Mouse (Mus musculus) MEL (cell line): ENCODE data around the gene Prkce. TPM values are rescaled to one million over a fixed set of nuclear protein-coding genes. Genes with fewer than 3 reads are reported as not detected.

Experiments used
- DNase-seq: peaks from one replicate; pipeline ENCODE4 v3.0.0; 2011; ENCODE audit warnings: low read depth, low spot score
- H3K27ac ChIP-seq: 2 replicates; pipeline ENCODE4 v1.5.1; 2012; ENCODE audit warnings: low read depth, mild to moderate bottlenecking, control low read depth, low read length, moderate library complexity; ENCODE audit not compliant: control insufficient read depth
- H3K27me3 ChIP-seq, 2 experiments: fragments of 150-350 bp in 1 of 2; sonication (generic) in 1 of 2; 2 replicates each; pipeline ENCODE4 v1.6.1; 2012; ENCODE audit warnings: low read length in 2 of 2, mild to moderate bottlenecking in 2 of 2, improper control_type of control experiment in 1 of 2, moderate library complexity in 1 of 2; ENCODE audit not compliant: insufficient read depth in 2 of 2, control insufficient read depth in 1 of 2
- H3K36me3 ChIP-seq, 2 experiments: 2 replicates each; pipeline ENCODE4 v1.6.1; 2012 to 2014; ENCODE audit warnings: low read length in 2 of 2, improper control_type of control experiment in 1 of 2, inconsistent platforms in 1 of 2, mild to moderate bottlenecking in 1 of 2; ENCODE audit not compliant: insufficient read depth in 2 of 2, control insufficient read depth in 1 of 2
- H3K4me1 ChIP-seq, 2 experiments: fragments of 150-350 bp in 1 of 2; sonication (generic) in 1 of 2; 2 replicates each; pipeline ENCODE4 v1.6.1; 2012; ENCODE audit warnings: low read length in 2 of 2, improper control_type of control experiment in 1 of 2, mild to moderate bottlenecking in 1 of 2; ENCODE audit not compliant: insufficient read depth in 2 of 2, control insufficient read depth in 1 of 2
- H3K4me3 ChIP-seq, 2 experiments: fragments of 150-350 bp in 1 of 2; sonication (generic) in 1 of 2; 2 replicates each; pipeline ENCODE4 v1.5.1; 2012; ENCODE audit warnings: low read depth in 2 of 2, low read length in 2 of 2, mild to moderate bottlenecking in 2 of 2, moderate library complexity in 2 of 2, control low read depth in 1 of 2, improper control_type of control experiment in 1 of 2; ENCODE audit not compliant: control insufficient read depth in 1 of 2, insufficient read depth in 1 of 2
- H3K79me2 ChIP-seq: 2 replicates; pipeline ENCODE4 v1.6.1; 2012; ENCODE audit warnings: mild to moderate bottlenecking, low read length, moderate library complexity; ENCODE audit not compliant: control insufficient read depth, poor library complexity, insufficient read depth
- H3K9ac ChIP-seq: 2 replicates; pipeline ENCODE4 v1.6.1; 2012; ENCODE audit warnings: low read depth, mild to moderate bottlenecking, control low read depth, low read length, moderate library complexity; ENCODE audit not compliant: control insufficient read depth, poor library complexity, severe bottlenecking
- H3K9me3 ChIP-seq: fragments of 150-350 bp; sonication (generic); replicated peaks from 2 replicates; pipeline ENCODE4 v1.6.1; 2012; ENCODE audit warnings: mild to moderate bottlenecking, low read length, improper control_type of control experiment, moderate library complexity; ENCODE audit not compliant: insufficient read depth
- BHLHE40 ChIP-seq: IDR thresholded peaks from 2 replicates; pipeline ENCODE4 v1.6.1; 2012; ENCODE audit warnings: low read depth, mild to moderate bottlenecking, inconsistent platforms, low read length, improper control_type of control experiment, borderline replicate concordance
- CHD2 ChIP-seq: IDR thresholded peaks from 2 replicates; pipeline ENCODE4 v1.6.1; 2011; ENCODE audit warnings: low read length, improper control_type of control experiment
- CTCF ChIP-seq, 3 experiments: IDR thresholded peaks in 2 of 3; conservative IDR thresholded peaks in 1 of 3; 2 replicates each; pipeline ENCODE4 v1.5.1; 2011 to 2012; ENCODE audit warnings: low read length in 3 of 3, low read depth in 2 of 3, mild to moderate bottlenecking in 2 of 3, improper control_type of control experiment in 1 of 3, inconsistent platforms in 1 of 3, mixed read lengths in 1 of 3, moderate library complexity in 1 of 3; ENCODE audit not compliant: control insufficient read depth in 1 of 3, insufficient read depth in 1 of 3, poor library complexity in 1 of 3, severe bottlenecking in 1 of 3
- ELF1 ChIP-seq: IDR thresholded peaks from 2 replicates; pipeline ENCODE4 v1.6.1; 2014; ENCODE audit warnings: low read depth, mild to moderate bottlenecking, inconsistent platforms, low read length, improper control_type of control experiment, moderate library complexity
- EP300 ChIP-seq, 2 experiments: IDR thresholded peaks; 2 replicates each; pipeline ENCODE4 v1.6.1; 2011; ENCODE audit warnings: improper control_type of control experiment in 2 of 2, low read length in 2 of 2, low read depth in 1 of 2, mild to moderate bottlenecking in 1 of 2
- ETS1 ChIP-seq: IDR thresholded peaks from 2 replicates; pipeline ENCODE4 v1.6.1; 2012; ENCODE audit warnings: low read depth, mild to moderate bottlenecking, inconsistent platforms, low read length, improper control_type of control experiment, moderate library complexity
- GABPA ChIP-seq: IDR thresholded peaks from 2 replicates; pipeline ENCODE4 v1.6.1; 2012; ENCODE audit warnings: low read depth, mild to moderate bottlenecking, inconsistent platforms, low read length, improper control_type of control experiment, moderate library complexity
- GATA1 ChIP-seq: IDR thresholded peaks from 2 replicates; pipeline ENCODE4 v1.6.1; 2011; ENCODE audit warnings: low read depth, low read length, improper control_type of control experiment
- HCFC1 ChIP-seq: IDR thresholded peaks from 2 replicates; pipeline ENCODE4 v1.6.1; 2012; ENCODE audit warnings: low read depth, mild to moderate bottlenecking, inconsistent platforms, low read length, improper control_type of control experiment, moderate library complexity
- JUND ChIP-seq: IDR thresholded peaks from 2 replicates; pipeline ENCODE4 v1.6.1; 2011; ENCODE audit warnings: low read depth, mild to moderate bottlenecking, improper control_type of control experiment, low read length
- MAFK ChIP-seq: IDR thresholded peaks from 2 replicates; pipeline ENCODE4 v1.6.1; 2011; ENCODE audit warnings: low read depth, mild to moderate bottlenecking, low read length, improper control_type of control experiment, borderline replicate concordance
- MAZ ChIP-seq: IDR thresholded peaks from 2 replicates; pipeline ENCODE4 v1.6.1; 2012; ENCODE audit warnings: low read depth, mild to moderate bottlenecking, inconsistent platforms, low read length, improper control_type of control experiment
- MEF2A ChIP-seq: IDR thresholded peaks from 2 replicates; pipeline ENCODE4 v1.6.1; 2014; ENCODE audit warnings: low read depth, mild to moderate bottlenecking, inconsistent platforms, low read length, improper control_type of control experiment; ENCODE audit not compliant: poor library complexity, insufficient replicate concordance, severe bottlenecking; ENCODE audit errors: extremely low read depth
- MXI1 ChIP-seq: IDR thresholded peaks from 2 replicates; pipeline ENCODE4 v1.6.1; 2011; ENCODE audit warnings: mild to moderate bottlenecking, low read depth, low read length, improper control_type of control experiment
- POLR2A ChIP-seq, 2 experiments: IDR thresholded peaks; 2 replicates each; pipeline ENCODE4 v1.6.1; 2011 to 2012; ENCODE audit warnings: low read length in 2 of 2, mild to moderate bottlenecking in 2 of 2, control low read depth in 1 of 2, improper control_type of control experiment in 1 of 2, low read depth in 1 of 2, moderate library complexity in 1 of 2; ENCODE audit not compliant: control insufficient read depth in 1 of 2, insufficient read depth in 1 of 2, poor library complexity in 1 of 2
- POLR2AphosphoS2 ChIP-seq: IDR thresholded peaks from 2 replicates; pipeline ENCODE4 v1.6.1; 2011; ENCODE audit warnings: low read length, improper control_type of control experiment
- RAD21 ChIP-seq: IDR thresholded peaks from 2 replicates; pipeline ENCODE4 v1.6.1; 2011; ENCODE audit warnings: mild to moderate bottlenecking, low read depth, low read length, improper control_type of control experiment
- SIN3A ChIP-seq: IDR thresholded peaks from 2 replicates; pipeline ENCODE4 v1.6.1; 2012; ENCODE audit warnings: low read length, improper control_type of control experiment, inconsistent platforms
- TAL1 ChIP-seq: IDR thresholded peaks from 2 replicates; pipeline ENCODE4 v1.6.1; 2012; ENCODE audit warnings: mild to moderate bottlenecking, inconsistent platforms, low read length, moderate library complexity, mixed read lengths
- TCF12 ChIP-seq: IDR thresholded peaks from 2 replicates; pipeline ENCODE4 v1.6.1; 2014; ENCODE audit warnings: low read depth, mild to moderate bottlenecking, inconsistent platforms, low read length, improper control_type of control experiment, moderate library complexity
- UBTF ChIP-seq: IDR thresholded peaks from 2 replicates; pipeline ENCODE4 v1.6.1; 2012; ENCODE audit warnings: low read depth, mild to moderate bottlenecking, inconsistent platforms, low read length, improper control_type of control experiment, moderate library complexity, borderline replicate concordance; ENCODE audit not compliant: insufficient read depth
- USF1 ChIP-seq: IDR thresholded peaks from 2 replicates; pipeline ENCODE4 v1.6.1; 2014; ENCODE audit warnings: low read depth, mild to moderate bottlenecking, inconsistent platforms, low read length, improper control_type of control experiment, moderate library complexity
- USF2 ChIP-seq, 2 experiments: IDR thresholded peaks; 2 replicates each; pipeline ENCODE4 v1.6.1; 2011 to 2012; ENCODE audit warnings: improper control_type of control experiment in 2 of 2, low read length in 2 of 2, borderline replicate concordance in 1 of 2, inconsistent platforms in 1 of 2, low read depth in 1 of 2, mild to moderate bottlenecking in 1 of 2; ENCODE audit not compliant: insufficient read depth in 1 of 2
- ZC3H11A ChIP-seq: IDR thresholded peaks from 2 replicates; pipeline ENCODE4 v1.6.1; 2012; ENCODE audit warnings: low read depth, mild to moderate bottlenecking, inconsistent platforms, low read length, improper control_type of control experiment
- ZMIZ1 ChIP-seq: IDR thresholded peaks from 2 replicates; pipeline ENCODE4 v1.6.1; 2012; ENCODE audit warnings: low read depth, mild to moderate bottlenecking, inconsistent platforms, low read length, improper control_type of control experiment, moderate library complexity
- polyA plus RNA-seq, 2 experiments: library from polyadenylated mRNA; stranded (reverse) in 1 of 2; unstranded in 1 of 2; fragments of >175 nt in 1 of 2; fragments of >200 nt in 1 of 2; gene quantifications; 2 replicates each; pipeline versions ENCODE4 v1.2.1 to v1.2.4; 2012; ENCODE audit warnings: low replicate concordance in 2 of 2, low read depth in 1 of 2; ENCODE audit not compliant: insufficient read length in 2 of 2, insufficient read depth in 1 of 2, missing spikeins in 1 of 2
- total RNA-seq: library from RNA; depleted of rRNA; stranded (reverse); fragments of 300-350 nt; gene quantifications from 2 replicates; pipeline ENCODE4 v1.2.3, GENCODE M21; 2012

Gene Prkce
- total and polyA plus RNA-seq, 3 experiments, result 3.0 to 5.3 TPM; not detected in 1

DNA sequence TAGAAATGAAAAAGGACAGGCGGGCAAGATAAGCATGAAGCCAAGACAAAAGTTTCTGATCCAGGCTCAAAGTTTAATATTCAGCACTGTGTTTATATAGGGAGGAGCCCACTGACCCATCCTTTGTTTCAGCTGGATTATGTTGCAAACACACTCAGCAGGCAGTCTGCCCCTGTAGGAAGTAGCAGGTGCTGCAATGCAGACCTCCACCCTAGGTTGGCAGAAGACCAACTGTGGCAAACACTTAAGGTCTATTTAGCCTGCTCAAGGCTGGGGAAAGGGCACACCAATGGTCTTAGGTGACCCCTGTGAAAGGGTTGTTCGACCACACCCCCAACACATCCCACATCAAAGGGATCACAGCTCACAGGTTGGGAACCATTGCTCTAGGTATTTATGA lies 434.3 kb downstream of the Prkce start:
- Histone ChIP-seq H3K4me3 (no peak overlapping the region), H3K36me3 (no peaks in the 10 kb centered on the region), H3K27me3 (no peaks in the 10 kb centered on the region), H3K9me3 (no peaks in the 10 kb centered on the region), H3K27ac (no peak overlapping the region), H3K9ac (no peak overlapping the region), H3K4me1 (no peaks in the 10 kb centered on the region), H3K79me2 (no peaks in the 10 kb centered on the region)
- TF ChIP-seq USF1 (no peak), GABPA (no peak), UBTF (no peak), RAD21 (no peak), CTCF (IDR thresholded peaks at IDR 0.05 in 2 of 3, conservative IDR thresholded peaks at IDR 0.05 in 1 of 3; ENCODE audit: control insufficient read depth in 1 of 3, insufficient read depth in 1 of 3, low read depth in 2 of 3, low read length in 3 of 3, poor library complexity in 1 of 3, severe bottlenecking in 1 of 3) (no peak), MXI1 (no peak), USF2 (IDR thresholded peaks at IDR 0.05; ENCODE audit: borderline replicate concordance in 1 of 2, insufficient read depth in 1 of 2, low read depth in 1 of 2, low read length in 2 of 2) (no peak), EP300 (IDR thresholded peaks at IDR 0.05; ENCODE audit: low read depth in 1 of 2, low read length in 2 of 2) (no peak), ETS1 (no peak), HCFC1 (no peak), TCF12 (no peak), MAZ (no peak), POLR2AphosphoS2 (no peak), ZMIZ1 (no peak), CHD2 (no peak), POLR2A (IDR thresholded peaks at IDR 0.05; ENCODE audit: control insufficient read depth in 1 of 2, insufficient read depth in 1 of 2, low read depth in 1 of 2, low read length in 2 of 2, poor library complexity in 1 of 2) (no peak), MAFK (no peak), SIN3A (no peak), BHLHE40 (no peak), TAL1 (no peak)
- DNase-seq, result no peak

DNA sequence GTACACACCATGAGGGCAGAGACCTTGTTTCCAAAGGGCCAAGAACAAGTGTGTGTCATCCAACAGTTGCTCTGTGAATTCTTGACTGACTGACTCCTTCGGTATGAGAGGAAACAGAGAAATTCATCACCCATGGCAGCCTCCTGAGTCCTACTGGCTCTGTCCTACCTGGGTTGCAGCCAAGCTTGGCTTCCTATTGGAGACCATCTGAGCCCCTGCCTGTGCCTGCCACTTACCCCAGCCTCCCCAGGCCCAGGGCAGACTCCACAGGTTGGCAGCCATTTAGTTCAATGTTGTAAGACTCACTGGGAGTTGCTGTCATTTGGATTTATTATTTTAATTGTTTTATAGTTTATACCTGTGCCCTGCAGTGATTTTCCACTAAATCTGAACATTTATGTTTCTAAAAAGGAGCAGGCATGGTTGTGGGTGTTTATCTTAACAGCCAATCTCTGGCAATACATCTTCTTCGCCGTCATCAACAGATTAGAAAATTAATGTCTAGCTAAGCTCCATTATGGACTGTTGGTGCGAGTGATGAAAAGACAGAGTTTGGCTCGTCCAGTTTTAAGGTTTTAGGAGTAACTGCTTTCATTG lies 436.4 kb downstream of the Prkce start:
- DNase-seq, result no peak
- no peak overlapping the region for H3K9ac ChIP-seq
- H3K4me1 ChIP-seq, result no peaks in the 10 kb centered on the region
- H3K9me3 ChIP-seq, result no peaks in the 10 kb centered on the region
- H3K27me3 ChIP-seq, result no peaks in the 10 kb centered on the region
- no peak overlapping the region for H3K27ac ChIP-seq
- TF ChIP-seq GATA1 (peak; percentile 17; the same call in 1 of the 2 replicates), ZMIZ1 (no peak), ELF1 (no peak), ZC3H11A (no peak), MEF2A (no peak), JUND (no peak), TAL1 (no peak)
- TF ChIP-seq, all 39 proteins: peak for 1
- Histone ChIP-seq H3K79me2 (no peaks in the 10 kb centered on the region), H3K4me3 (no peak overlapping the region), H3K36me3 (no peaks in the 10 kb centered on the region)
